9 mouse cellular contexts compared by ENCODE assay signal in genomic region chr6:126106051-126106797, GRCm38 (mm10).
DNase-seq lines count a peak whose midpoint lies in the region; ATAC-seq and TF ChIP-seq lines count a peak whose summit lies in the region.
"Had no signal": no experiment of that assay in that cellular context is flagged by ENCODE, and none has a peak within 500 bp of the region (broad histone marks: within the 10 kb centered on the region; RNA-seq: fewer than 3 reads in every experiment).

No protein-coding gene starts in this region.

- no peak overlapping the region for H3K9ac ChIP-seq in liver, adult 2 months (ENCODE audit: low read depth, low read length)
- no peak overlapping the region for H3K9ac ChIP-seq in liver, embryonic 12.5 days
- H3K9ac ChIP-seq in intestine, embryonic 15.5 days, result no peak overlapping the region

- DNase-seq in liver, adult 2 months (ENCODE audit: extremely low read depth, low read depth, low spot score), result peak; percentile 81
- DNase-seq in fibroblast of lung, adult 2 months (ENCODE audit: low read depth), result peak; percentile 92
- peak; percentile 40 for DNase-seq in kidney, postnatal 10 days
- no peak for DNase-seq in spleen, adult 18-20 months

- no peaks in the 10 kb centered on the region for H3K79me2 ChIP-seq in liver, adult 2 months (ENCODE audit: control insufficient read depth, insufficient read depth, low read length)

- H3K4me3 ChIP-seq in liver, adult 2 months (ENCODE audit: insufficient read depth, low read depth, low read length), result no peak overlapping the region
- H3K4me3 ChIP-seq in liver, embryonic 12.5 days, result no peak overlapping the region
- no peak overlapping the region for H3K4me3 ChIP-seq in brown adipose tissue, adult 24 weeks (ENCODE audit: insufficient read depth, low read depth, low read length)
- no peak overlapping the region for H3K4me3 ChIP-seq in intestine, embryonic 15.5 days (replicated peaks)

- H3K4me1 ChIP-seq in liver, adult 2 months (ENCODE audit: control insufficient read depth, insufficient read depth, low read length), result peaks cover 32% of the 10 kb centered on the region
- H3K4me1 ChIP-seq in liver, embryonic 12.5 days, result no peaks in the 10 kb centered on the region
- H3K4me1 ChIP-seq in brown adipose tissue, adult 24 weeks (ENCODE audit: control insufficient read depth, insufficient read depth, insufficient read length, low read length), result peaks cover 47% of the 10 kb centered on the region
- H3K4me1 ChIP-seq in intestine, embryonic 15.5 days (replicated peaks), result 0 out of 2 replicates have a peak, but pooled peaks cover 3% of the 10 kb centered on the region

- no peak for TF ChIP-seq CTCF in liver, adult 2 months (IDR thresholded peaks at IDR 0.05; ENCODE audit: low read depth, low read length)

- H3K9me3 ChIP-seq in liver, embryonic 12.5 days (replicated peaks), result no peaks in the 10 kb centered on the region; the same call in 1 of the 2 replicates
- no peaks in the 10 kb centered on the region for H3K9me3 ChIP-seq in intestine, embryonic 15.5 days

- H3K4me2 ChIP-seq in liver, embryonic 12.5 days, result no peak overlapping the region
- H3K4me2 ChIP-seq in intestine, embryonic 15.5 days (replicated peaks), result no peak overlapping the region

- no peaks in the 10 kb centered on the region for H3K27me3 ChIP-seq in liver, adult 2 months (ENCODE audit: control insufficient read depth, insufficient read depth, low read length)
- H3K27me3 ChIP-seq in liver, embryonic 12.5 days (replicated peaks), result no peaks in the 10 kb centered on the region
- no peaks in the 10 kb centered on the region for H3K27me3 ChIP-seq in intestine, embryonic 15.5 days (replicated peaks)
- H3K27me3 ChIP-seq: Patski had no signal

- H3K36me3 ChIP-seq in liver, adult 2 months (ENCODE audit: control insufficient read depth, insufficient read depth, low read length), result no peaks in the 10 kb centered on the region
- H3K36me3 ChIP-seq in liver, embryonic 12.5 days, result no peaks in the 10 kb centered on the region
- no peaks in the 10 kb centered on the region for H3K36me3 ChIP-seq in intestine, embryonic 15.5 days

- WGBS in liver, adult 2 months, result 48% methylated on average over 7 of the region's 7 CpGs
- WGBS in liver, embryonic 12.5 days (ENCODE audit: insufficient replicate concordance), result 57% methylated on average over 7 of the region's 7 CpGs
- 85% methylated on average over 7 of the region's 7 CpGs for WGBS in intestine, embryonic 15.5 days

- TF ChIP-seq POLR2A in liver, adult 2 months (IDR thresholded peaks at IDR 0.05; ENCODE audit: extremely low read depth, insufficient read depth, low read length), result no peak

- ATAC-seq in liver, embryonic 12.5 days, result no peak
- no peak for ATAC-seq in intestine, embryonic 15.5 days
- no peak for ATAC-seq in CD4-positive, CD25-positive, alpha-beta regulatory T cell, adult 4 months

- H3K27ac ChIP-seq in liver, adult 2 months (replicated peaks; ENCODE audit: insufficient read depth, low read depth, low read length), result peak overlapping the region; percentile 64
- no peak overlapping the region for H3K27ac ChIP-seq in liver, embryonic 12.5 days
- H3K27ac ChIP-seq in brown adipose tissue, adult 24 weeks (replicated peaks; ENCODE audit: low read depth, low read length), result peak overlapping the region; percentile 82
- no peak overlapping the region for H3K27ac ChIP-seq in intestine, embryonic 15.5 days

Comparison
In these comparisons a context has a peak if more than half of its experiments do, and no peak if none do; other contexts are left out.
1. H3K27ac ChIP-seq: peak in liver, adult 2 months (single experiment) and brown adipose tissue, adult 24 weeks (single experiment); none in liver, embryonic 12.5 days (single experiment) and intestine, embryonic 15.5 days (single experiment).
2. DNase-seq: peak in liver, adult 2 months (single experiment), fibroblast of lung, adult 2 months (single experiment) and kidney, postnatal 10 days (single experiment); none in spleen, adult 18-20 months (0 of 2).